Mouse (Mus musculus) stomach, embryonic 14.5 days (tissue): ENCODE measurements around the gene Plcg2. TPM values are rescaled to one million over a fixed set of nuclear protein-coding genes. Genes with fewer than 3 reads are reported as not detected.

Source experiments
- microRNA-seq: library from miRNA; unstranded; fragments of <30 nt; microRNA quantifications from one replicate; pipeline ENCODE4, GENCODE M21; 2016
- polyA plus RNA-seq: library from polyadenylated mRNA; unstranded; fragments of >200 nt; fragmentation: Nextera tagmentation; extraction: Ambion mirVana; gene quantifications from 2 replicates; pipeline ENCODE4 v1.2.1, GENCODE M21; 2014

Plcg2 gene
- polyA plus RNA-seq, 1 experiment from 2014 or later, result 3.1 TPM

Small RNA genes lying within 50 kb of the gene (microRNA-seq; reads per million reads assigned to microRNA genes)
- gene Gm27361 (not detected), gene Mir7077 (not detected), gene Mir7078 (not detected)

Other genes starting within 250 kb of the Plcg2 start
- 18.6 and 21.6 TPM in 2 replicates for gene Cmip, start 241.2 kb upstream of the Plcg2 start, polyA plus RNA-seq
- gene Sdr42e1, start 175.4 kb downstream of the Plcg2 start, polyA plus RNA-seq, result 4.0 and 4.1 TPM in 2 replicates
- 3.5 and 4.6 TPM in 2 replicates for gene Hsd17b2, start 203.6 kb downstream of the Plcg2 start, polyA plus RNA-seq